Comparison of ENCODE assay signal across 19 mouse cellular contexts in genomic region chr10:62341956-62342355, GRCm38 (mm10). TPM values are rescaled to one million over a fixed set of nuclear protein-coding genes. Genes with fewer than 3 reads are reported as not detected.
DNase-seq lines count a peak whose midpoint lies in the region; ATAC-seq and TF ChIP-seq lines count a peak whose summit lies in the region.
"Had no signal": no experiment of that assay in that cellular context is flagged by ENCODE, and none has a peak within 500 bp of the region (broad histone marks: within the 10 kb centered on the region; RNA-seq: fewer than 3 reads in every experiment).

No protein-coding gene starts in this region.

- no peak overlapping the region for H3K4me2 ChIP-seq in hindbrain, embryonic 11.5 days (replicated peaks; ENCODE audit: low read depth, low read length)
- peak overlapping the region; percentile 97 for H3K4me2 ChIP-seq in liver, embryonic 12.5 days

- TF ChIP-seq CTCF in cerebellum, adult 2 months (IDR thresholded peaks at IDR 0.05; ENCODE audit: borderline replicate concordance, insufficient read depth, low read depth, low read length), result no peak

- TF ChIP-seq POLR2A in cerebellum, adult 2 months (IDR thresholded peaks at IDR 0.05; ENCODE audit: borderline replicate concordance, insufficient read depth, low read length), result no peak

- no peak for ATAC-seq in hindbrain, embryonic 11.5 days (ENCODE audit: low FRiP score)
- no peak for ATAC-seq in liver, embryonic 12.5 days
- ATAC-seq: CD4-positive, CD25-positive, alpha-beta regulatory T cell, adult 4 months; forebrain, embryonic 13.5 days; intestine, postnatal 0 days had no signal

- H3K27ac ChIP-seq in cerebellum, adult 2 months (ENCODE audit: insufficient read depth, low read length), result no peak overlapping the region
- H3K27ac ChIP-seq in hindbrain, embryonic 10.5 days, result 0 out of 2 replicates have a peak overlapping the region, but pooled peaks have one; percentile 23
- no peak overlapping the region for H3K27ac ChIP-seq in hindbrain, embryonic 11.5 days (ENCODE audit: low read depth, low read length)
- peak overlapping the region; percentile 99 for H3K27ac ChIP-seq in liver, embryonic 12.5 days
- H3K27ac ChIP-seq: embryonic facial prominence, embryonic 15.5 days; forebrain, embryonic 13.5 days; hindbrain, embryonic 15.5 days; neural tube, embryonic 12.5 days had no signal

- H3K36me3 ChIP-seq in hindbrain, embryonic 10.5 days, result no peaks in the 10 kb centered on the region
- no peaks in the 10 kb centered on the region for H3K36me3 ChIP-seq in hindbrain, embryonic 11.5 days (ENCODE audit: control insufficient read depth, insufficient read depth, low read length)
- H3K36me3 ChIP-seq in liver, embryonic 12.5 days, result peaks cover 11% of the 10 kb centered on the region
- H3K36me3 ChIP-seq: embryonic facial prominence, embryonic 15.5 days; hindbrain, embryonic 15.5 days; neural tube, embryonic 12.5 days had no signal

- peaks cover 14% of the 10 kb centered on the region for H3K4me1 ChIP-seq in cerebellum, adult 2 months (ENCODE audit: control insufficient read depth, insufficient read depth, low read length)
- H3K4me1 ChIP-seq in hindbrain, embryonic 10.5 days (replicated peaks), result peaks cover 42% of the 10 kb centered on the region
- H3K4me1 ChIP-seq in hindbrain, embryonic 11.5 days (replicated peaks; ENCODE audit: control insufficient read depth, insufficient read depth, low read length), result no peaks in the 10 kb centered on the region; the same call in 1 of the 2 replicates
- H3K4me1 ChIP-seq in liver, embryonic 12.5 days, result peaks cover 85% of the 10 kb centered on the region

- peak; percentile 26 for DNase-seq in cerebellum, adult 11-12 months
- no peak for DNase-seq in cerebellum, adult 2 months
- no peak for DNase-seq in hindbrain, embryonic 10.5 days (ENCODE audit: low spot score)
- DNase-seq in hindbrain, embryonic 11.5 days (ENCODE audit: low spot score), result no peak
- peak; percentile 71 for DNase-seq in MN1 (ENCODE audit: low spot score)
- DNase-seq in adrenal gland, postnatal 4 days (ENCODE audit: low spot score in 2 of 2), result no peak
- no peak for DNase-seq in left cerebral cortex, adult 8-10 months (ENCODE audit: low spot score in 2 of 2)
- DNase-seq: adrenal gland, adult 8-10 months; heart, postnatal 10 days; lung, postnatal 10 days; spleen, adult 18-20 months; thymus, postnatal 14 days had no signal

- no peaks in the 10 kb centered on the region for H3K27me3 ChIP-seq in cerebellum, adult 2 months (ENCODE audit: control insufficient read depth, insufficient read depth, low read length)
- peaks cover 12% of the 10 kb centered on the region; the same call in 1 of the 2 replicates for H3K27me3 ChIP-seq in hindbrain, embryonic 10.5 days (ENCODE audit: insufficient read depth, poor library complexity, severe bottlenecking)
- H3K27me3 ChIP-seq in hindbrain, embryonic 11.5 days (ENCODE audit: control insufficient read depth, insufficient read depth, low read length), result no peaks in the 10 kb centered on the region; the same call in 1 of the 2 replicates
- no peaks in the 10 kb centered on the region for H3K27me3 ChIP-seq in liver, embryonic 12.5 days (replicated peaks)
- H3K27me3 ChIP-seq: embryonic facial prominence, embryonic 15.5 days; forebrain, embryonic 13.5 days; hindbrain, embryonic 15.5 days; neural tube, embryonic 12.5 days had no signal

- H3K4me3 ChIP-seq in cerebellum, adult 2 months (replicated peaks; ENCODE audit: insufficient read depth, low read depth, low read length), result no peak overlapping the region
- peak overlapping the region; percentile 16; the same call in 1 of the 2 replicates for H3K4me3 ChIP-seq in hindbrain, embryonic 10.5 days
- no peak overlapping the region for H3K4me3 ChIP-seq in hindbrain, embryonic 11.5 days (ENCODE audit: low read depth, low read length)
- H3K4me3 ChIP-seq in liver, embryonic 12.5 days, result peak overlapping the region; percentile 82
- H3K4me3 ChIP-seq: embryonic facial prominence, embryonic 15.5 days; forebrain, embryonic 13.5 days; hindbrain, embryonic 15.5 days; neural tube, embryonic 12.5 days had no signal

- no peaks in the 10 kb centered on the region for H3K9me3 ChIP-seq in hindbrain, embryonic 10.5 days
- H3K9me3 ChIP-seq in hindbrain, embryonic 11.5 days (ENCODE audit: control insufficient read depth, low read length), result no peaks in the 10 kb centered on the region
- H3K9me3 ChIP-seq in liver, embryonic 12.5 days (replicated peaks), result no peaks in the 10 kb centered on the region
- H3K9me3 ChIP-seq: embryonic facial prominence, embryonic 15.5 days; forebrain, embryonic 13.5 days; hindbrain, embryonic 15.5 days; neural tube, embryonic 12.5 days had no signal

- no peak overlapping the region for H3K9ac ChIP-seq in hindbrain, embryonic 11.5 days (ENCODE audit: low read depth, low read length)
- peak overlapping the region; percentile 90 for H3K9ac ChIP-seq in liver, embryonic 12.5 days
- H3K9ac ChIP-seq: embryonic facial prominence, embryonic 15.5 days; forebrain, embryonic 13.5 days; hindbrain, embryonic 15.5 days; neural tube, embryonic 12.5 days had no signal

- 89% methylated on average over 4 of the region's 4 CpGs for WGBS in cerebellum, adult 2 months
- 87% methylated on average over 4 of the region's 4 CpGs for WGBS in hindbrain, embryonic 10.5 days
- 89% methylated on average over 4 of the region's 4 CpGs for WGBS in hindbrain, embryonic 11.5 days
- WGBS in liver, embryonic 12.5 days (ENCODE audit: insufficient replicate concordance), result 49% methylated on average over 4 of the region's 4 CpGs

RNA-seq across cellular contexts. Expression of gene Hk1, which starts 37.8 kb away (rescaled TPM):
- 206 and 213 TPM in 2 replicates for polyA plus RNA-seq in cerebellum, adult 2 months (2012; rRNA removed)
- polyA plus RNA-seq in hindbrain, embryonic 10.5 days (2016; fragmentation: Nextera tagmentation; extraction: Ambion mirVana), result 30.0 and 34.0 TPM in 2 replicates
- 18.2 and 25.4 TPM in 2 replicates for polyA plus RNA-seq in hindbrain, embryonic 11.5 days (2014; fragmentation: Nextera tagmentation; extraction: Ambion mirVana)
- 130 and 131 TPM in 2 replicates for polyA plus RNA-seq in liver, embryonic 12.5 days (2016; fragmentation: Nextera tagmentation; extraction: Ambion mirVana)
- total RNA-seq in adrenal gland, postnatal 4 days (2021), result 10 to 100 TPM; 36.0 to 49.8 TPM
- 100 to 1,000 TPM; 308 to 326 (median 318) TPM for total RNA-seq in left cerebral cortex, adult 8-10 months (2022)

Comparison
In these comparisons a context has a peak if more than half of its experiments do, and no peak if none do; other contexts are left out.
1. DNase-seq: peak in cerebellum, adult 11-12 months (single experiment) and MN1 (single experiment); none in cerebellum, adult 2 months (0 of 2), hindbrain, embryonic 10.5 days (single experiment), hindbrain, embryonic 11.5 days (single experiment), adrenal gland, postnatal 4 days (0 of 2) and left cerebral cortex, adult 8-10 months (0 of 2).
2. H3K27ac ChIP-seq: peak in hindbrain, embryonic 10.5 days (single experiment) and liver, embryonic 12.5 days (single experiment); none in cerebellum, adult 2 months (single experiment) and hindbrain, embryonic 11.5 days (single experiment).
3. H3K4me3 ChIP-seq: peak in hindbrain, embryonic 10.5 days (single experiment) and liver, embryonic 12.5 days (single experiment); none in cerebellum, adult 2 months (single experiment) and hindbrain, embryonic 11.5 days (single experiment).